Mouse (Mus musculus): ENCODE measurements around the gene Slc16a8.

- TF ChIP-seq CTCF (IDR thresholded peaks at IDR 0.05; ENCODE audit: low read depth), result no peak
- TF ChIP-seq EP300 (IDR thresholded peaks at IDR 0.05; ENCODE audit: low read depth), result no peak
Measured at GRCm38 (mm10) chr15:79290340-79290739, 35.8 kb upstream of the Slc16a8 start.
